ENCODE assay signal across 9 mouse cellular contexts in the genomic region with DNA sequence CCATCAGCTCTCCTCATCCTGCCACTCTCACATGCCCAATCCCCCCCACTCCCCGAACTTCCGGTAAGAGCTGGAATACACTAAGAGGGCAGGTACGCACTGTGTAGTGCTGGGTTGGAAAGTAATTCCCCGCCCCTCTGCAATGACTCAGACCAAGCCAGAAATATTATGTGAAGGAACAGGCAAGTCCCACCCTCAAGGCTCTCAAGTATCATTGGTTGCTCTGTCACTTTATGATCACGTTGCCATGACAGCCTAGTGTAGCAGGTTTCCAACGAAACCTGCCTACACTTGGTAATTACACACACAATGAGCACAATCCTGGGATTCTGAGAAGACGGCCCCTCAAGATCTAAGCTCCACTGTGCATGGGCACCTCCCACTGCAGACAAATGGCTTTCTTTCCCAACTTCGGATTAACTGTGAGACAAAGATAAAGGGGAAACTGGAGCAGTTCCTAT. TPM values are rescaled to one million over a fixed set of nuclear protein-coding genes. Genes with fewer than 3 reads are reported as not detected.
DNase-seq lines count a peak whose midpoint lies in the region; ATAC-seq lines count a peak whose summit lies in the region.
"Had no signal": no experiment of that assay in that cellular context is flagged by ENCODE, and none has a peak within 500 bp of the region (broad histone marks: within the 10 kb centered on the region; RNA-seq: fewer than 3 reads in every experiment).

No protein-coding gene starts in this region.

- H3K4me2 ChIP-seq in stomach, embryonic 16.5 days (ENCODE audit: low read depth, low read length), result peak overlapping the region; percentile 20

- H3K9me3 ChIP-seq in stomach, embryonic 16.5 days (replicated peaks; ENCODE audit: control insufficient read depth, low read length), result no peaks in the 10 kb centered on the region

- DNase-seq in cerebellum, adult 9-10 months, result peak; percentile 52
- no peak for DNase-seq in cerebellum, postnatal 10 days
- DNase-seq in 3T3-L1 (ENCODE audit: low read depth, low spot score), result peak; percentile 70
- peak; percentile 47 to 63 for DNase-seq in kidney, postnatal 4 days
- peak; percentile 80 for DNase-seq in lung, postnatal 25 days (ENCODE audit: low spot score)
- no peak for DNase-seq in embryo, embryonic 9.5 days (ENCODE audit: extremely low spot score)

- peak overlapping the region; percentile 18 for H3K4me3 ChIP-seq in stomach, embryonic 16.5 days (replicated peaks; ENCODE audit: low read length)

- H3K27me3 ChIP-seq in stomach, embryonic 16.5 days (ENCODE audit: control insufficient read depth, insufficient read depth, low read length), result no peaks in the 10 kb centered on the region
- H3K27me3 ChIP-seq: CH12.LX had no signal

- H3K36me3 ChIP-seq in stomach, embryonic 16.5 days (ENCODE audit: control insufficient read depth, insufficient read depth, low read length), result no peaks in the 10 kb centered on the region

- H3K9ac ChIP-seq in stomach, embryonic 16.5 days (ENCODE audit: low read length), result peak overlapping the region; percentile 10

- peak; percentile 47; the same call in 1 of the 2 replicates for ATAC-seq in erythroblast, adult 5-6 weeks (replicated peaks; ENCODE audit: low FRiP score, poor library complexity, severe bottlenecking)
- ATAC-seq in stomach, embryonic 16.5 days (ENCODE audit: insufficient read depth, low FRiP score), result peak; percentile 85

- WGBS in stomach, embryonic 16.5 days, result 31% methylated on average over 8 of the region's 8 CpGs

- peak overlapping the region; percentile 90 for H3K27ac ChIP-seq in stomach, embryonic 16.5 days (ENCODE audit: low read length)

- peaks cover 54% of the 10 kb centered on the region for H3K4me1 ChIP-seq in stomach, embryonic 16.5 days (ENCODE audit: control insufficient read depth, insufficient read depth, low read length)

RNA-seq across cellular contexts. Expression of gene Naif1, which starts 22.0 kb away (rescaled TPM):
- 0.77 and 0.84 TPM in 2 replicates for total RNA-seq in erythroblast, adult 5-6 weeks (2015; ENCODE audit: low replicate concordance)
- 0.98 and 2.1 TPM in 2 replicates for total RNA-seq in erythroblast, adult 5-6 weeks (2017; ENCODE audit: low replicate concordance)
- 5.1 and 5.7 TPM in 2 replicates for polyA plus RNA-seq in stomach, embryonic 16.5 days (2015; fragmentation: Nextera tagmentation; extraction: Ambion mirVana)

RNA-seq across cellular contexts. Expression of gene Slc25a25, which starts 23.0 kb away (rescaled TPM):
- 2.1 and 6.3 TPM in 2 replicates for total RNA-seq in erythroblast, adult 5-6 weeks (2015; ENCODE audit: low replicate concordance)
- 4.2 and 16.2 TPM in 2 replicates for total RNA-seq in erythroblast, adult 5-6 weeks (2017; ENCODE audit: low replicate concordance)
- polyA plus RNA-seq in stomach, embryonic 16.5 days (2015; fragmentation: Nextera tagmentation; extraction: Ambion mirVana), result 15.4 and 16.9 TPM in 2 replicates

RNA-seq across cellular contexts. Expression of gene Ptges2, which starts 32.6 kb away (rescaled TPM):
- 1.5 and 1.7 TPM in 2 replicates for total RNA-seq in erythroblast, adult 5-6 weeks (2015; ENCODE audit: low replicate concordance)
- total RNA-seq in erythroblast, adult 5-6 weeks (2017; ENCODE audit: low replicate concordance), result 2.8 and 6.6 TPM in 2 replicates
- 23.7 and 26.7 TPM in 2 replicates for polyA plus RNA-seq in stomach, embryonic 16.5 days (2015; fragmentation: Nextera tagmentation; extraction: Ambion mirVana)

RNA-seq across cellular contexts. Expression of gene Lcn2, which starts 40.2 kb away (rescaled TPM):
- total RNA-seq in erythroblast, adult 5-6 weeks (2015; ENCODE audit: low replicate concordance), result 2,071 and 2,279 TPM in 2 replicates
- total RNA-seq in erythroblast, adult 5-6 weeks (2017; ENCODE audit: low replicate concordance), result 352 and 444 TPM in 2 replicates
- polyA plus RNA-seq in stomach, embryonic 16.5 days (2015; fragmentation: Nextera tagmentation; extraction: Ambion mirVana), result 21.1 and 23.6 TPM in 2 replicates
- total RNA-seq: CH12.LX had no signal

RNA-seq across cellular contexts. Expression of gene 1110008P14Rik, which starts 46.6 kb away (rescaled TPM):
- 8.6 and 12.3 TPM in 2 replicates for total RNA-seq in erythroblast, adult 5-6 weeks (2015; ENCODE audit: low replicate concordance)
- total RNA-seq in erythroblast, adult 5-6 weeks (2017; ENCODE audit: low replicate concordance), result 5.1 and 7.7 TPM in 2 replicates
- polyA plus RNA-seq in stomach, embryonic 16.5 days (2015; fragmentation: Nextera tagmentation; extraction: Ambion mirVana), result 41.5 and 41.9 TPM in 2 replicates

Comparison
In these comparisons a context has a peak if more than half of its experiments do, and no peak if none do; other contexts are left out.
1. DNase-seq: peak in cerebellum, adult 9-10 months (single experiment), 3T3-L1 (single experiment), kidney, postnatal 4 days (2 of 2) and lung, postnatal 25 days (single experiment); none in cerebellum, postnatal 10 days (0 of 2) and embryo, embryonic 9.5 days (single experiment).